Mouse (Mus musculus): ENCODE data around the gene Pi4kb. TPM values are rescaled to one million over a fixed set of nuclear protein-coding genes. Genes with fewer than 3 reads are reported as not detected.
"Not testable (repeated sequence)": the region's sequence is repeated elsewhere in the genome, so short reads cannot be mapped to it uniquely, and the experiment has no call there.

The Pi4kb gene
- polyA plus RNA-seq, 1 experiment from 2014 or later: 10.5 TPM

GRCm38 (mm10) chr3:94932809-94933564 is 41.5 kb upstream of the Pi4kb start, which contains the start of gene Selenbp1:
Gene Selenbp1 (plus strand): TSS chr3:94933056.
- peaks cover 3% of the 10 kb centered on the region; the same call in 1 of the 2 replicates for H3K36me3 ChIP-seq (ENCODE audit: control insufficient read depth, insufficient read depth)
- peak; percentile 19; the same call in 1 of the 2 replicates for TF ChIP-seq CTCF (IDR thresholded peaks at IDR 0.05; ENCODE audit: low read depth)
- ATAC-seq: peak; percentile 88
- peak within 1 kb of the TSS; percentile 38 for H3K4me3 ChIP-seq (ENCODE audit: low read depth, low read length)
- WGBS: 2% methylated on average over 16 of the region's 16 CpGs
- H3K9ac ChIP-seq (ENCODE audit: low read depth, low read length): peak within 1 kb of the TSS; percentile 44; the same call in 1 of the 2 replicates
- H3K4me2 ChIP-seq (replicated peaks; ENCODE audit: low read depth): peak within 1 kb of the TSS; percentile 58
- no peaks in the 10 kb centered on the region for H3K27me3 ChIP-seq (replicated peaks; ENCODE audit: control insufficient read depth, insufficient read depth, low read length)
- H3K27ac ChIP-seq (ENCODE audit: low read depth, low read length): peak within 1 kb of the TSS; percentile 78
- H3K9me3 ChIP-seq (ENCODE audit: control insufficient read depth): no peaks in the 10 kb centered on the region
- 0 out of 2 replicates have a peak, but pooled peaks cover 3% of the 10 kb centered on the region for H3K4me1 ChIP-seq (replicated peaks; ENCODE audit: control insufficient read depth, insufficient read depth, low read length)

GRCm38 (mm10) chr3:94933604-94934003 is 40.9 kb upstream of the Pi4kb start:
- not testable (repeated sequence) for H3K9ac ChIP-seq (ENCODE audit: low read depth, low read length); ATAC-seq; H3K27ac ChIP-seq (ENCODE audit: low read depth, low read length); H3K36me3 ChIP-seq (ENCODE audit: control insufficient read depth, insufficient read depth); H3K4me1 ChIP-seq (replicated peaks; ENCODE audit: control insufficient read depth, insufficient read depth, low read length); H3K27me3 ChIP-seq (replicated peaks; ENCODE audit: control insufficient read depth, insufficient read depth, low read length); H3K9me3 ChIP-seq (ENCODE audit: control insufficient read depth)
- no CpG with 5 or more reads among the region's 2 CpGs for WGBS
- Histone ChIP-seq H3K4me3 (ENCODE audit: low read depth, low read length) (peak overlapping the region; percentile 38), H3K4me2 (replicated peaks; ENCODE audit: low read depth) (peak overlapping the region; percentile 58)

- not testable (repeated sequence) for H3K27me3 ChIP-seq (replicated peaks; ENCODE audit: control insufficient read depth, insufficient read depth, low read length); H3K9ac ChIP-seq (ENCODE audit: low read depth, low read length); ATAC-seq; H3K27ac ChIP-seq (ENCODE audit: low read depth, low read length); H3K4me3 ChIP-seq (ENCODE audit: low read depth, low read length); H3K4me1 ChIP-seq (replicated peaks; ENCODE audit: control insufficient read depth, insufficient read depth, low read length); H3K9me3 ChIP-seq (ENCODE audit: control insufficient read depth)
- H3K4me2 ChIP-seq (replicated peaks; ENCODE audit: low read depth): peak overlapping the region; percentile 21; the same call in 1 of the 2 replicates
- WGBS: 88% methylated on average over 3 of the region's 3 CpGs
- peaks cover 11% of the 10 kb centered on the region; the same call in 1 of the 2 replicates for H3K36me3 ChIP-seq (ENCODE audit: control insufficient read depth, insufficient read depth)
These were observed 40.0 kb upstream of the Pi4kb start for GRCm38 (mm10) chr3:94934564-94934963.

- H3K4me1 ChIP-seq (replicated peaks; ENCODE audit: control insufficient read depth, insufficient read depth, low read length); H3K27me3 ChIP-seq (replicated peaks; ENCODE audit: control insufficient read depth, insufficient read depth, low read length); H3K4me3 ChIP-seq (ENCODE audit: low read depth, low read length); H3K9me3 ChIP-seq (ENCODE audit: control insufficient read depth); H3K9ac ChIP-seq (ENCODE audit: low read depth, low read length); H3K27ac ChIP-seq (ENCODE audit: low read depth, low read length); ATAC-seq; H3K4me2 ChIP-seq (replicated peaks; ENCODE audit: low read depth): not testable (repeated sequence)
- WGBS: 75% methylated on average over 3 of the region's 3 CpGs
- H3K36me3 ChIP-seq (ENCODE audit: control insufficient read depth, insufficient read depth): peaks cover 11% of the 10 kb centered on the region
These were observed 39.2 kb upstream of the Pi4kb start for GRCm38 (mm10) chr3:94935332-94935731.

- H3K9ac ChIP-seq (ENCODE audit: low read depth, low read length); ATAC-seq; H3K27me3 ChIP-seq (replicated peaks; ENCODE audit: control insufficient read depth, insufficient read depth, low read length); H3K27ac ChIP-seq (ENCODE audit: low read depth, low read length); H3K4me1 ChIP-seq (replicated peaks; ENCODE audit: control insufficient read depth, insufficient read depth, low read length); H3K4me2 ChIP-seq (replicated peaks; ENCODE audit: low read depth); H3K9me3 ChIP-seq (ENCODE audit: control insufficient read depth); H3K4me3 ChIP-seq (ENCODE audit: low read depth, low read length): not testable (repeated sequence)
- WGBS: 81% methylated on average over 5 of the region's 5 CpGs
- H3K36me3 ChIP-seq (ENCODE audit: control insufficient read depth, insufficient read depth): peaks cover 11% of the 10 kb centered on the region
These were observed 38.4 kb upstream of the Pi4kb start for GRCm38 (mm10) chr3:94936147-94936546.

- H3K27me3 ChIP-seq (replicated peaks; ENCODE audit: control insufficient read depth, insufficient read depth, low read length); ATAC-seq; H3K4me2 ChIP-seq (replicated peaks; ENCODE audit: low read depth); H3K9me3 ChIP-seq (ENCODE audit: control insufficient read depth); H3K27ac ChIP-seq (ENCODE audit: low read depth, low read length); H3K4me3 ChIP-seq (ENCODE audit: low read depth, low read length); H3K9ac ChIP-seq (ENCODE audit: low read depth, low read length); H3K4me1 ChIP-seq (replicated peaks; ENCODE audit: control insufficient read depth, insufficient read depth, low read length): not testable (repeated sequence)
- 92% methylated on average over 6 of the region's 7 CpGs for whole genome bisulfite sequencing
- H3K36me3 ChIP-seq (ENCODE audit: control insufficient read depth, insufficient read depth): peaks cover 11% of the 10 kb centered on the region
These were observed 37.3 kb upstream of the Pi4kb start for GRCm38 (mm10) chr3:94937194-94937593.

GRCm38 (mm10) chr3:94940033-94940432 is 34.5 kb upstream of the Pi4kb start:
- not testable (repeated sequence) for H3K9me3 ChIP-seq (ENCODE audit: control insufficient read depth); ATAC-seq; H3K4me3 ChIP-seq (ENCODE audit: low read depth, low read length); H3K4me1 ChIP-seq (replicated peaks; ENCODE audit: control insufficient read depth, insufficient read depth, low read length); H3K4me2 ChIP-seq (replicated peaks; ENCODE audit: low read depth); H3K27me3 ChIP-seq (replicated peaks; ENCODE audit: control insufficient read depth, insufficient read depth, low read length); H3K27ac ChIP-seq (ENCODE audit: low read depth, low read length); H3K9ac ChIP-seq (ENCODE audit: low read depth, low read length)
- WGBS: 64% methylated on average over 9 of the region's 9 CpGs
- H3K36me3 ChIP-seq (ENCODE audit: control insufficient read depth, insufficient read depth): peaks cover 11% of the 10 kb centered on the region

GRCm38 (mm10) chr3:94942211-94942967 is 32.1 kb upstream of the Pi4kb start:
- H3K4me3 ChIP-seq (ENCODE audit: low read depth, low read length); H3K27ac ChIP-seq (ENCODE audit: low read depth, low read length); H3K9ac ChIP-seq (ENCODE audit: low read depth, low read length); ATAC-seq; H3K27me3 ChIP-seq (replicated peaks; ENCODE audit: control insufficient read depth, insufficient read depth, low read length); H3K4me2 ChIP-seq (replicated peaks; ENCODE audit: low read depth); H3K9me3 ChIP-seq (ENCODE audit: control insufficient read depth); H3K4me1 ChIP-seq (replicated peaks; ENCODE audit: control insufficient read depth, insufficient read depth, low read length): not testable (repeated sequence)
- H3K36me3 ChIP-seq (ENCODE audit: control insufficient read depth, insufficient read depth): peaks cover 11% of the 10 kb centered on the region
- 67% methylated on average over 8 of the region's 9 CpGs for WGBS
